Mouse (Mus musculus) ES-E14 (cell line): Measurements from ENCODE around the gene Ffar1. TPM values are rescaled to one million over a fixed set of nuclear protein-coding genes. Genes with fewer than 3 reads are reported as not detected.
A peak's percentile ranks its signal among the peaks of the same experiment; 100 is the strongest.

ENCODE experiments used
- DNase-seq: peaks from one replicate; pipeline ENCODE4 v3.0.0-alpha.2; 2013; ENCODE audit warnings: low read depth, low spot score
- H3K27ac ChIP-seq: 2 replicates; pipeline ENCODE4 v1.5.1; 2012; ENCODE audit warnings: low read depth, mild to moderate bottlenecking, low read length, moderate library complexity, mixed read lengths; ENCODE audit not compliant: poor library complexity, insufficient read depth, severe bottlenecking
- H3K36me3 ChIP-seq: 2 replicates; pipeline ENCODE4 v1.6.1; 2012; ENCODE audit warnings: mild to moderate bottlenecking, low read length, moderate library complexity, mixed read lengths; ENCODE audit not compliant: control insufficient read depth, poor library complexity, insufficient read depth, severe bottlenecking
- H3K4me1 ChIP-seq, 2 experiments: fragments of 150-350 bp in 1 of 2; sonication (generic) in 1 of 2; 2 replicates each; pipeline ENCODE4 v1.6.1; 2012; ENCODE audit warnings: low read length in 2 of 2, mild to moderate bottlenecking in 1 of 2, mixed read lengths in 1 of 2; ENCODE audit not compliant: control insufficient read depth in 2 of 2, insufficient read depth in 2 of 2, poor library complexity in 1 of 2
- H3K4me3 ChIP-seq, 2 experiments: fragments of 150-350 bp in 1 of 2; sonication (generic) in 1 of 2; 2 replicates each; pipeline ENCODE4 v1.5.1; 2012; ENCODE audit warnings: low read length in 2 of 2, low read depth in 1 of 2, mild to moderate bottlenecking in 1 of 2, mixed read lengths in 1 of 2; ENCODE audit not compliant: insufficient read depth in 1 of 2, poor library complexity in 1 of 2, severe bottlenecking in 1 of 2
- H3K9ac ChIP-seq: 2 replicates; pipeline ENCODE4 v1.6.1; 2012; ENCODE audit warnings: low read depth, mild to moderate bottlenecking, low read length, mixed read lengths; ENCODE audit not compliant: poor library complexity, insufficient read depth, severe bottlenecking
- H3K9me3 ChIP-seq: fragments of 150-350 bp; sonication (generic); 2 replicates; pipeline ENCODE4 v1.6.1; 2012; ENCODE audit warnings: low read depth, mild to moderate bottlenecking, low read length; ENCODE audit not compliant: control insufficient read depth, insufficient read depth
- CHD2 ChIP-seq: IDR thresholded peaks from 2 replicates; pipeline ENCODE4 v1.6.1; 2014; ENCODE audit warnings: mild to moderate bottlenecking, low read depth, low read length, inconsistent platforms
- HCFC1 ChIP-seq: IDR thresholded peaks from 2 replicates; pipeline ENCODE4 v1.6.1; 2012; ENCODE audit warnings: low read length, inconsistent platforms, borderline replicate concordance; ENCODE audit not compliant: insufficient read depth
- MAFK ChIP-seq: IDR thresholded peaks from 2 replicates; pipeline ENCODE4 v1.6.1; 2014; ENCODE audit warnings: mild to moderate bottlenecking, low read depth, low read length, inconsistent platforms; ENCODE audit not compliant: insufficient read depth
- ZC3H11A ChIP-seq: IDR thresholded peaks from 2 replicates; pipeline ENCODE4 v1.6.1; 2012; ENCODE audit warnings: low read depth, mild to moderate bottlenecking, inconsistent platforms, low read length, borderline replicate concordance
- ZNF384 ChIP-seq: IDR thresholded peaks from 2 replicates; pipeline ENCODE4 v1.6.1; 2012; ENCODE audit warnings: low read depth, low read length, inconsistent platforms
- in situ Hi-C, 2 experiments: fragments of 600-800 bp; cut with MboI; formaldehyde crosslinking; loops; one replicate each; pipeline ENCODE4 v1.15.1; 2025; ENCODE audit warnings: low sequenced_read_pairs in 2 of 2, inconsistent platforms in 1 of 2; ENCODE audit not compliant: unreplicated experiment in 2 of 2
- total RNA-seq: library from RNA; depleted of rRNA; stranded (reverse); fragments of 300-350 nt; gene quantifications from 2 replicates; pipeline ENCODE4 v1.2.3, GENCODE M21; 2012; rRNA removed

Ffar1 gene
- total RNA-seq = 0.04 and 0.16 TPM in 2 replicates

- Histone ChIP-seq H3K27ac (no peak within 1 kb of the TSS), H3K9me3 (no peaks in the 10 kb centered on the region), H3K4me3 (peak within 1 kb of the TSS; percentile 18 to 32; a peak in 2 of 4 replicates), H3K36me3 (no peaks in the 10 kb centered on the region), H3K4me1 (peaks cover 0 to 12% of the 10 kb centered on the region in 2 experiments; a peak in 1 of 4 replicates), H3K9ac (peak within 1 kb of the TSS; percentile 58)
- in situ Hi-C loops = no loop called here
- no peak for DNase-seq
- TF ChIP-seq MAFK (no peak), HCFC1 (no peak), ZNF384 (no peak), CHD2 (no peak), ZC3H11A (no peak)
These were observed at the start of gene Ffar1 for GRCm38 (mm10) chr7:30861464-30861863. Gene Ffar1, minus strand, starts transcription at chr7:30861564.

GRCm38 (mm10) chr7:30909773-30910172 is 48.4 kb upstream of the Ffar1 start:
- no peak overlapping the region for H3K9ac ChIP-seq
- H3K9me3 ChIP-seq = no peaks in the 10 kb centered on the region
- H3K4me3 ChIP-seq = no peak overlapping the region
- H3K36me3 ChIP-seq = no peaks in the 10 kb centered on the region
- no peak for DNase-seq
- H3K27ac ChIP-seq = no peak overlapping the region
- H3K4me1 ChIP-seq = peaks cover 0 to 1% of the 10 kb centered on the region in 2 experiments; a peak in 1 of 4 replicates
- no peak for TF ChIP-seq CHD2
- TF ChIP-seq ZC3H11A = no peak
- no peak for TF ChIP-seq MAFK
- TF ChIP-seq HCFC1 = no peak
- TF ChIP-seq ZNF384 = no peak
- in situ Hi-C loops = no loop called here

GRCm38 (mm10) chr7:30908992-30909431 is 47.6 kb upstream of the Ffar1 start:
- peaks cover 0 to 1% of the 10 kb centered on the region in 2 experiments; a peak in 1 of 4 replicates for H3K4me1 ChIP-seq
- DNase-seq = no peak
- H3K27ac ChIP-seq = no peak overlapping the region
- no peaks in the 10 kb centered on the region for H3K36me3 ChIP-seq
- H3K9ac ChIP-seq = no peak overlapping the region
- peak overlapping the region; percentile 42 to 54; a peak in 2 of 4 replicates for H3K4me3 ChIP-seq
- in situ Hi-C loops = no loop called here
- TF ChIP-seq HCFC1 (no peak), ZNF384 (no peak), MAFK (no peak), CHD2 (no peak), ZC3H11A (no peak)
- no peaks in the 10 kb centered on the region for H3K9me3 ChIP-seq

GRCm38 (mm10) chr7:30908277-30908991 is 47.1 kb upstream of the Ffar1 start:
- Histone ChIP-seq H3K36me3 (no peaks in the 10 kb centered on the region), H3K27ac (no peak overlapping the region), H3K4me1 (peaks cover 0 to 1% of the 10 kb centered on the region in 2 experiments; a peak in 1 of 4 replicates), H3K9me3 (no peaks in the 10 kb centered on the region), H3K4me3 (peak overlapping the region; percentile 42 to 54; a peak in 3 of 4 replicates), H3K9ac (no peak overlapping the region)
- TF ChIP-seq HCFC1 (no peak), MAFK (no peak), ZNF384 (no peak), ZC3H11A (no peak), CHD2 (no peak)
- in situ Hi-C loops = no loop called here
- DNase-seq = peak; percentile 69
